Mouse (Mus musculus): ENCODE measurements around the gene Galntl5. TPM values are rescaled to one million over a fixed set of nuclear protein-coding genes. Genes with fewer than 3 reads are reported as not detected.

Gene Galntl5
- polyA plus RNA-seq, 1 experiment from 2014 or later, result not detected

DNA sequence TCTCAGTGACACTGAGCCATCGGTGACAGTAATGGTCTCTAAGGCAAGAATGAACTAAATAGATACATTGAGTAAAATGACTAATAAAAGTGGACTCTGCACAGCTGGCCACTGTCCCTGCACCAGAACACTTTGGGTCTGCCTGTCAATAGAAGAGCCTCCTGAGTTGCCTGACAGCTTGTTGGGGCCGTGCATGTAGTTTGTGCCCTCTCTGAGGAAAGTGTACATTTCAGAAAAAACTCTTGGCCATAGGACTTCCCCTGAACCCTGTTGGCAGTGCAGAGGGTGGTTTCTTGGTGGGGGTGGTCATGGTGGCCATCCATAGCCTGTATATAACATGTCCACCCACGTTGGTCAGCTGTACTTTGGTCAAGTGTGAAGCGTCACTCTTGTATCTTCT, 73.2 kb downstream of the Galntl5 start:
- peaks cover 22% of the 10 kb centered on the region for H3K36me3 ChIP-seq
- no peak overlapping the region for H3K4me3 ChIP-seq
- 72% methylated on average over 4 of the region's 4 CpGs for WGBS (ENCODE audit: insufficient replicate concordance)
- H3K4me1 ChIP-seq, result no peaks in the 10 kb centered on the region
- no peaks in the 10 kb centered on the region for H3K27me3 ChIP-seq (replicated peaks)
- H3K9ac ChIP-seq, result no peak overlapping the region
- ATAC-seq, result no peak
- H3K4me2 ChIP-seq, result no peak overlapping the region
- no peak overlapping the region for H3K27ac ChIP-seq
- H3K9me3 ChIP-seq (replicated peaks), result no peaks in the 10 kb centered on the region

DNA sequence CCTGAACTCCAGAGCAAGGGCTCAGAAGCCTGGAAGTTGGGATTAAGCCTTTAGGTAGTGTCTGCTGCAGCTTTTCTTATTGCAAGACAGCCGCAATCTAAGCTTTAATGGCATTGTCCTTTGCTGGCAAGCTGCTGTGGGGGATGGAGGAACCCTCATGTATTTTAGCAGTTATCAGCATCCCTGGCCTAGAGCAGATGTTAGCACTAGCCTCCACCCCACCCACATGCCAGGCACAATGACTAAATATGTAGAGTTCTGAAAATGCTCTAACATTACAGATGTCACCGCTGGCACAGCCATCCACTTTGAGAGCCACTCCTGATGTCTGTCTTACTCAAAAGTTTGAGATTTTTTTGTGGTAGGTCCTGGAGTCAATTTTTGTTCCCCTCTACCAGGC, 75.4 kb downstream of the Galntl5 start:
- 78% methylated on average over 2 of the region's 2 CpGs for WGBS (ENCODE audit: insufficient replicate concordance)
- ATAC-seq, result no peak

DNA sequence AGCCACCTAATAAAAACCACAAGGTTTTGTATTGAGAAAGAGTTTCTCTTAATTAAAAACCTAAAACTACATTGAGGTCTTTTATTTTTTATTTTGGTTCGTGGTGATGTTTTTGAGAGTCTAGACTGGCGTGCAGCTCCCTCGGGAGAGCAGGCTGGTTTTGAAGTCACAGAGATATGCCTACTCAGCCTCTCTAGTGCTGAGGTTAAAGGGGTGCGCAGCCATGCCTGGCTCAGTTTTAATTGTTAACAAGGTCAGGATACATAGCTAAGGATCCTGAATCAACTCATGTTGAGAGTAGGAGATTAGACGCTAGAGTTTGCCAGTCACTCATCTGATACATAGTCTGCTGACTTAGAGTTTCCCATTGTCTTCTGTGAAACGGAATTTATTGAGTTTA, 80.2 kb downstream of the Galntl5 start:
- no peak overlapping the region for H3K4me3 ChIP-seq
- no peaks in the 10 kb centered on the region for H3K9me3 ChIP-seq (replicated peaks)
- no peaks in the 10 kb centered on the region for H3K4me1 ChIP-seq
- H3K36me3 ChIP-seq, result peaks cover 15% of the 10 kb centered on the region
- no peak for ATAC-seq
- 69% methylated on average over 6 of the region's 6 CpGs for WGBS (ENCODE audit: insufficient replicate concordance)
- H3K9ac ChIP-seq, result no peak overlapping the region
- no peak overlapping the region for H3K4me2 ChIP-seq
- no peaks in the 10 kb centered on the region for H3K27me3 ChIP-seq (replicated peaks)
- no peak overlapping the region for H3K27ac ChIP-seq

More for the DNA sequence above, 75.4 kb downstream of the Galntl5 start:
- H3K36me3 ChIP-seq, result peaks cover 21% of the 10 kb centered on the region; the same call in 1 of the 2 replicates
- H3K27ac ChIP-seq, result no peak overlapping the region
- no peaks in the 10 kb centered on the region for H3K9me3 ChIP-seq (replicated peaks)
- no peak overlapping the region for H3K4me3 ChIP-seq
- H3K9ac ChIP-seq, result no peak overlapping the region
- H3K4me2 ChIP-seq, result no peak overlapping the region
- no peaks in the 10 kb centered on the region for H3K4me1 ChIP-seq
- no peaks in the 10 kb centered on the region for H3K27me3 ChIP-seq (replicated peaks)

DNA sequence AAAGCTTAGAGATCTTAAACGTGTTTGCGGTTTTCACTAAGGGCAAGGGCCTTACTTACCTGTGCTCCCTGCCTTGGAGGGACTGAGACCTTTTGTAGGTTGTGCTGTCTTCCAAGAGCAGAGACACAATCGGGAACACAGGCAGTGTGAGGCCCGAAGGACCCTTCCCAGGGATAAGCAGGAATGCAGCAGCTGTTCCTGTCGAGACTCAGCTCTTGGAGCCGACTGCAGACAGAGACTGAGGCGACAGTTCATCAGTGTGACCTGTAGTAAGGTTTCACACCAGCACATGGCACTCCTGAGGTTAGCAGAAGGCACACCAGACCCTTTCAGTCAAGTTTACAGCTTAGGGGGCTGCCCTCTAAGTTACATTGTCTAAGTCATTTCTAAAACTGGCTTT, 81.0 kb downstream of the Galntl5 start:
- Histone ChIP-seq H3K4me3 (no peak overlapping the region), H3K27me3 (replicated peaks) (no peaks in the 10 kb centered on the region), H3K27ac (no peak overlapping the region), H3K4me1 (no peaks in the 10 kb centered on the region), H3K9me3 (replicated peaks) (no peaks in the 10 kb centered on the region), H3K4me2 (no peak overlapping the region), H3K9ac (no peak overlapping the region), H3K36me3 (peaks cover 17% of the 10 kb centered on the region)
- 71% methylated on average over 7 of the region's 7 CpGs for WGBS (ENCODE audit: insufficient replicate concordance)
- no peak for ATAC-seq

DNA sequence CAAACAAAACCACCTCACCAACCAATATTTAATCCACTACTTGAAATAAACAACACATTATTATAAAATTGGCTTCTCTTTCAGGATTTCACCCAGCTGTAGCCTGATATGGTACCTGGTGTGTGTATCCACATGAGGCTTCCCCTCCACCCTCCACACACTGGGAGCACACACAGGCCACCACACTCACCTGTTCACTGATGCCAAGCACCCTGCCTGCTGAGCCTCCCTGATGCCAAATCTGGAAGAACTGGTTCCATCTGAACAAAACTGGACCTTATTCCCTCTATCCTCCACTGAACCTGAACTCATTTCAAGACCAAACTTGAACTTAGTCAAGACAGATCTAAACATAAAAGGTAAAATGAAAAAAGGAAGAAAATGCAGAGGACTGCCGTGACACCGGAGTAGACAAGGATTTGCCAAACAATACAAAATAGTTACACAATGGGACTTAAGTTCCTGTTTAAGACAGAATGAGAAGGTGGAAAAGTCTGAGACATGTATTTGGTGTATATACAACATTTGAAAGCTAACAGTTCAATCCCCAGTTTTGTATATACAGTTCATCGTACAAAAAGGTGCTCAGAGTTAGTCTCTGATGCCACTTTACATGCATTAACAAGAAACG, 87.1 kb downstream of the Galntl5 start:
- H3K9me3 ChIP-seq (replicated peaks), result no peaks in the 10 kb centered on the region
- no peaks in the 10 kb centered on the region for H3K27me3 ChIP-seq (replicated peaks)
- H3K9ac ChIP-seq, result no peak overlapping the region
- H3K36me3 ChIP-seq, result peaks cover 33% of the 10 kb centered on the region
- 87% methylated on average over 4 of the region's 4 CpGs for WGBS (ENCODE audit: insufficient replicate concordance)
- no peak overlapping the region for H3K27ac ChIP-seq
- no peak overlapping the region for H3K4me2 ChIP-seq
- ATAC-seq, result no peak
- no peak overlapping the region for H3K4me3 ChIP-seq
- H3K4me1 ChIP-seq, result no peaks in the 10 kb centered on the region

Small RNA genes within 50 kb of the gene (microRNA-seq; reads per million reads assigned to microRNA genes)
- gene Gm26051, result not detected

Other genes starting within 250 kb of the Galntl5 start
- 7.2 TPM in 2 replicates for gene Prkag2, start 80.8 kb upstream of the Galntl5 start, polyA plus RNA-seq (2016; fragmentation: Nextera tagmentation; extraction: Ambion mirVana)
- gene Galnt11, start 40.4 kb downstream of the Galntl5 start, polyA plus RNA-seq (2016; fragmentation: Nextera tagmentation; extraction: Ambion mirVana), result 9.4 and 9.7 TPM in 2 replicates
- 1.8 TPM in 1 of 2 replicates, not detected in the other for gene E130116L18Rik, start 41.7 kb downstream of the Galntl5 start, polyA plus RNA-seq (2016; fragmentation: Nextera tagmentation; extraction: Ambion mirVana)

Data from liver, embryonic 12.5 days (tissue).